Mouse (Mus musculus) liver, postnatal 0 days (tissue): ENCODE measurements around the gene Apba2. TPM values are rescaled to one million over a fixed set of nuclear protein-coding genes. Genes with fewer than 3 reads are reported as not detected.

Experiments used
- ATAC-seq: fragments of 200-750 bp; cut with Nextera tagmentation; 2 replicates; pipeline ENCODE4 v1.8.0; 2017; ENCODE audit warnings: mild to moderate bottlenecking, moderate library complexity
- DNase-seq: peaks from one replicate; pipeline ENCODE4 v3.0.0-alpha.2; 2016
- H3K27ac ChIP-seq: fragments of 300-500 bp; sonication (generic); 2 replicates; pipeline ENCODE4 v1.5.1; 2014; ENCODE audit warnings: antibody characterized with exemption, moderate library complexity, mild to moderate bottlenecking, low read depth
- H3K27me3 ChIP-seq: fragments of 300-500 bp; sonication (generic); 2 replicates; pipeline ENCODE4 v1.6.1; 2014; ENCODE audit warnings: low read length, control low read depth, mixed read lengths; ENCODE audit not compliant: insufficient read depth
- H3K36me3 ChIP-seq: fragments of 300-500 bp; sonication (generic); replicated peaks from 2 replicates; pipeline ENCODE4 v1.6.1; 2014; ENCODE audit warnings: mild to moderate bottlenecking, control low read depth, low read length, moderate library complexity, mixed read lengths; ENCODE audit not compliant: insufficient read depth
- H3K4me1 ChIP-seq: fragments of 300-500 bp; sonication (generic); 2 replicates; pipeline ENCODE4 v1.6.1; 2014; ENCODE audit warnings: antibody characterized with exemption, mild to moderate bottlenecking, control low read depth; ENCODE audit not compliant: insufficient read depth
- H3K4me2 ChIP-seq: fragments of 300-500 bp; sonication (generic); 2 replicates; pipeline ENCODE4 v1.6.1; 2014; ENCODE audit warnings: low read depth, mild to moderate bottlenecking, low read length, moderate library complexity, mixed read lengths
- H3K4me3 ChIP-seq: fragments of 300-500 bp; sonication (generic); 2 replicates; pipeline ENCODE4 v1.5.1; 2014; ENCODE audit warnings: low read depth, low read length
- H3K9ac ChIP-seq: fragments of 300-500 bp; sonication (generic); replicated peaks from 2 replicates; pipeline ENCODE4 v1.6.1; 2014; ENCODE audit warnings: mild to moderate bottlenecking, moderate library complexity
- H3K9me3 ChIP-seq: fragments of 300-500 bp; sonication (generic); 2 replicates; pipeline ENCODE4 v1.6.1; 2016; ENCODE audit warnings: mild to moderate bottlenecking, control low read depth, low read length, mixed read lengths
- CTCF ChIP-seq: sonication (generic); IDR thresholded peaks from 2 replicates; pipeline ENCODE4 v1.5.1; 2016; ENCODE audit warnings: antibody characterized with exemption, low read depth
- EP300 ChIP-seq: IDR thresholded peaks from 2 replicates; pipeline ENCODE4 v1.6.1; 2016; ENCODE audit warnings: antibody characterized with exemption, low read depth, mild to moderate bottlenecking
- WGBS: fragments of 180-500 bp; shearing (Covaris S2); extraction: QIAGEN DNeasy Blood & Tissue Kit; methylation state at CpG from one replicate; pipeline ENCODE4 v1.1.7; 2014; ENCODE audit not compliant: insufficient replicate concordance; 5-methylcytosine and 5-hydroxymethylcytosine counted together
- polyA plus RNA-seq: library from polyadenylated mRNA; unstranded; fragments of >200 nt; fragmentation: Nextera tagmentation; extraction: Ambion mirVana; gene quantifications from 2 replicates; pipeline ENCODE4 v1.2.1, GENCODE M21; 2015

Gene Apba2
- polyA plus RNA-seq, 1 experiment from 2014 or later = not detected

GRCm38 (mm10) chr7:64578176-64578575, 76.7 kb downstream of the Apba2 start:
- no peaks in the 10 kb centered on the region for H3K27me3 ChIP-seq
- H3K4me3 ChIP-seq = no peak overlapping the region
- no peaks in the 10 kb centered on the region for H3K4me1 ChIP-seq
- ATAC-seq (no peak), DNase-seq (no peak)
- no peak overlapping the region for H3K9ac ChIP-seq
- no peaks in the 10 kb centered on the region for H3K36me3 ChIP-seq
- no peaks in the 10 kb centered on the region for H3K9me3 ChIP-seq
- H3K27ac ChIP-seq = no peak overlapping the region
- H3K4me2 ChIP-seq = no peak overlapping the region
- TF ChIP-seq CTCF (no peak), EP300 (no peak)
- 77% methylated on average over 6 of the region's 6 CpGs for WGBS

- 71% methylated on average over 4 of the region's 4 CpGs for WGBS
- no peaks in the 10 kb centered on the region for H3K36me3 ChIP-seq
- DNase-seq (no peak), ATAC-seq (no peak)
- no peak overlapping the region for H3K9ac ChIP-seq
- TF ChIP-seq CTCF (no peak), EP300 (no peak)
- H3K27ac ChIP-seq = no peak overlapping the region
- no peak overlapping the region for H3K4me3 ChIP-seq
- H3K9me3 ChIP-seq = no peaks in the 10 kb centered on the region
- no peaks in the 10 kb centered on the region for H3K27me3 ChIP-seq
- H3K4me2 ChIP-seq = no peak overlapping the region
- H3K4me1 ChIP-seq = no peaks in the 10 kb centered on the region
Observed at GRCm38 (mm10) chr7:64579887-64580286, 78.4 kb downstream of the Apba2 start.

GRCm38 (mm10) chr7:64580293-64580692, 78.8 kb downstream of the Apba2 start:
- no peaks in the 10 kb centered on the region for H3K36me3 ChIP-seq
- no peak overlapping the region for H3K4me3 ChIP-seq
- ATAC-seq (no peak), DNase-seq (no peak)
- H3K4me2 ChIP-seq = no peak overlapping the region
- no peak overlapping the region for H3K9ac ChIP-seq
- no peak overlapping the region for H3K27ac ChIP-seq
- H3K4me1 ChIP-seq = no peaks in the 10 kb centered on the region
- TF ChIP-seq CTCF (no peak), EP300 (no peak)
- 76% methylated on average over 4 of the region's 4 CpGs for WGBS
- H3K9me3 ChIP-seq = no peaks in the 10 kb centered on the region
- no peaks in the 10 kb centered on the region for H3K27me3 ChIP-seq

DNA sequence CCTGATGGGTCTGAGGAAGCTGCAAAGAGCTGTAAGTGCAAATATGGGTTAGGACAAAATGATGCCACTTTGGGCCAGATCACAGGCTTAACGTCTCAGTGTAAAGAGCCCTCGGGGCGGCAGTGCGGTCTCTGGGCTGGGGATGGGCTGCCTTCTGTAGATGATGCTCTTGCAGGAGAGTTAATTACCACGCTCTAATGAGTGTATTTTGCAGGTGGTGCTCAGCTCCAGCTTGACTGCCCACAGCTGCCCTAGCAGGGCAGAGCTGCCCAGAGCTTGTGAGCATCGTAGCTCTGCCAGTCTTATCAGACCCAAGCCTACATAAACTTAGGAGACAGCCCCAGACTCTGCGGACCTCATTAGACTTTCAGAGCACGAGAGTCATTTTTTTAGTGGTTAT, 80.9 kb downstream of the Apba2 start:
- 81% methylated on average over 8 of the region's 8 CpGs for whole genome bisulfite sequencing
- Histone ChIP-seq H3K27me3 (no peaks in the 10 kb centered on the region), H3K4me2 (no peak overlapping the region), H3K4me3 (no peak overlapping the region), H3K4me1 (no peaks in the 10 kb centered on the region), H3K9ac (no peak overlapping the region), H3K36me3 (no peaks in the 10 kb centered on the region), H3K9me3 (no peaks in the 10 kb centered on the region), H3K27ac (no peak overlapping the region)
- no peak for TF ChIP-seq CTCF
- no peak for TF ChIP-seq EP300
- DNase-seq (no peak), ATAC-seq (no peak)

GRCm38 (mm10) chr7:64583670-64584121, 82.2 kb downstream of the Apba2 start:
- TF ChIP-seq EP300 (no peak), CTCF (no peak)
- H3K4me2 ChIP-seq = no peak overlapping the region
- H3K4me3 ChIP-seq = no peak overlapping the region
- no peaks in the 10 kb centered on the region for H3K27me3 ChIP-seq
- no peak overlapping the region for H3K9ac ChIP-seq
- 72% methylated on average over 6 of the region's 6 CpGs for WGBS
- DNase-seq (no peak), ATAC-seq (no peak)
- no peaks in the 10 kb centered on the region for H3K36me3 ChIP-seq
- H3K27ac ChIP-seq = no peak overlapping the region
- no peaks in the 10 kb centered on the region for H3K9me3 ChIP-seq
- H3K4me1 ChIP-seq = no peaks in the 10 kb centered on the region

DNA sequence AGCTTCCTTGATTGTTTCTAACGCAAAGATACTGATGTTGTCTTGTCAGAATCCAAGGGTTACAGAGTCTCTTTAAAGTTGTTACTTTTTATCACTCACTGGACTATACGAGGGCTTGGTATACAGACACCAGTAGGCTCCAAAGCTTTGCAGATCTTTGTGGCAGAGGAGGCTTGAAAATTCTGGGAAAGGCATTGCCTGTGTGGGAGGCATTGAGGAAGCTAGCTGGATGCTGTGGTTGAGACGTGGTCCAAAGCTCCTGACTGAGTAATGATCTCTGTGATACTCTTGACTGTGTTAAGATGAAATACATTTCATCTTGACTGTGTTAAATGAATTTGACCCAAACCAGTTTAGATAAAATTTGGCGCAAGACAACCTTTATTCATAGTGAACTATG, 84.6 kb downstream of the Apba2 start:
- H3K9ac ChIP-seq = no peak overlapping the region
- DNase-seq (no peak), ATAC-seq (no peak)
- H3K9me3 ChIP-seq = no peaks in the 10 kb centered on the region
- TF ChIP-seq CTCF (no peak), EP300 (no peak)
- H3K4me2 ChIP-seq = no peak overlapping the region
- no peak overlapping the region for H3K27ac ChIP-seq
- H3K36me3 ChIP-seq = no peaks in the 10 kb centered on the region
- H3K4me3 ChIP-seq = no peak overlapping the region
- no peaks in the 10 kb centered on the region for H3K27me3 ChIP-seq
- WGBS = 75% methylated on average over 4 of the region's 4 CpGs
- no peaks in the 10 kb centered on the region for H3K4me1 ChIP-seq

DNA sequence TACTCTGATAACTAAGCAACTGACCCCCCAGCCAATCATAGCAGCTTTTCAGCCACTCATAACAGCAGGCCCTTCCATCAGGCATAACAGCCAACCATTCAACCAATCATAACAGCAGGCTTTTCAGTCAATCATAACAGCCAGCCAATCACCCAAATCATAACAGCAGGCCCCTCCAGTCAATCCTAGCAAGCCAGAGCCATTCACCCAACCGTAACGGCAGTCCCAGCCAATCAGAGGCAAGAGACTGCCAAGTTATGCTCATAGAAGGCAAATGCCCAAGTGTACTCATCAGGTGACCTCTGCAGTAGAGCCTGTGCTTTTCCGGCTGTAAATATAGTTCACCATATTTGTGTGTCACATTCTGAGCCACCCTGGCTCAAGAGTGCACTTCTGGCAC, 85.1 kb downstream of the Apba2 start:
- no peaks in the 10 kb centered on the region for H3K4me1 ChIP-seq
- no peak for TF ChIP-seq EP300
- TF ChIP-seq CTCF = no peak
- H3K36me3 ChIP-seq = no peaks in the 10 kb centered on the region
- H3K4me3 ChIP-seq = no peak overlapping the region
- no peaks in the 10 kb centered on the region for H3K27me3 ChIP-seq
- ATAC-seq (no peak), DNase-seq (no peak)
- H3K27ac ChIP-seq = no peak overlapping the region
- WGBS = 88% methylated on average over 3 of the region's 3 CpGs
- H3K9me3 ChIP-seq = no peaks in the 10 kb centered on the region
- no peak overlapping the region for H3K4me2 ChIP-seq
- H3K9ac ChIP-seq = no peak overlapping the region
